Mouse (Mus musculus) intestine, embryonic 14.5 days (tissue): ENCODE measurements at regions not wholly inside any gene's neighbourhood (a gene's known extent, or its start where the extent isn't known, plus 50 kb on each side); places are given as distances from the start of the nearest gene placed in this dataset.

ENCODE experiments used
- ATAC-seq: fragments of 200-750 bp; cut with Nextera tagmentation; replicated peaks from 2 replicates; pipeline ENCODE4 v1.8.0; 2017; ENCODE audit warnings: low read depth, moderate number of reproducible peaks, moderate TSS enrichment, moderate library complexity; ENCODE audit not compliant: low FRiP score, low TSS enrichment
- DNase-seq: peaks from one replicate; pipeline ENCODE4 v3.0.0-alpha.2; 2018; ENCODE audit warnings: low spot score
- H3K27ac ChIP-seq: fragments of 300-500 bp; sonication (generic); 2 replicates; pipeline ENCODE4 v1.5.1; 2014; ENCODE audit warnings: low read depth, mild to moderate bottlenecking, control low read depth
- H3K27me3 ChIP-seq: fragments of 300-500 bp; sonication (generic); replicated peaks from 2 replicates; pipeline ENCODE4 v1.6.1; 2014; ENCODE audit warnings: low read length, control low read depth; ENCODE audit not compliant: control insufficient read depth, insufficient read depth
- H3K36me3 ChIP-seq: fragments of 300-500 bp; sonication (generic); 2 replicates; pipeline ENCODE4 v1.6.1; 2014; ENCODE audit warnings: low read length, control low read depth; ENCODE audit not compliant: control insufficient read depth, insufficient read depth
- H3K4me1 ChIP-seq: fragments of 300-500 bp; sonication (generic); replicated peaks from 2 replicates; pipeline ENCODE4 v1.6.1; 2014; ENCODE audit warnings: low read length, control low read depth, mixed read lengths; ENCODE audit not compliant: control insufficient read depth, insufficient read depth
- H3K4me2 ChIP-seq: fragments of 300-500 bp; sonication (generic); 2 replicates; pipeline ENCODE4 v1.6.1; 2014; ENCODE audit warnings: low read length
- H3K4me3 ChIP-seq: fragments of 300-500 bp; sonication (generic); 2 replicates; pipeline ENCODE4 v1.5.1; 2014; ENCODE audit warnings: low read depth, low read length, control low read depth, mixed read lengths
- H3K9ac ChIP-seq: fragments of 300-500 bp; sonication (generic); 2 replicates; pipeline ENCODE4 v1.6.1; 2014; ENCODE audit warnings: mild to moderate bottlenecking, low read length
- H3K9me3 ChIP-seq: fragments of 300-500 bp; sonication (generic); 2 replicates; pipeline ENCODE4 v1.6.1; 2016; ENCODE audit warnings: low read length, control low read depth; ENCODE audit not compliant: control insufficient read depth
- WGBS: fragments of 180-500 bp; shearing (Covaris S2); extraction: QIAGEN DNeasy Blood & Tissue Kit; methylation state at CpG from one replicate; pipeline ENCODE4 v1.1.7; 2014; 5-methylcytosine and 5-hydroxymethylcytosine counted together

DNA sequence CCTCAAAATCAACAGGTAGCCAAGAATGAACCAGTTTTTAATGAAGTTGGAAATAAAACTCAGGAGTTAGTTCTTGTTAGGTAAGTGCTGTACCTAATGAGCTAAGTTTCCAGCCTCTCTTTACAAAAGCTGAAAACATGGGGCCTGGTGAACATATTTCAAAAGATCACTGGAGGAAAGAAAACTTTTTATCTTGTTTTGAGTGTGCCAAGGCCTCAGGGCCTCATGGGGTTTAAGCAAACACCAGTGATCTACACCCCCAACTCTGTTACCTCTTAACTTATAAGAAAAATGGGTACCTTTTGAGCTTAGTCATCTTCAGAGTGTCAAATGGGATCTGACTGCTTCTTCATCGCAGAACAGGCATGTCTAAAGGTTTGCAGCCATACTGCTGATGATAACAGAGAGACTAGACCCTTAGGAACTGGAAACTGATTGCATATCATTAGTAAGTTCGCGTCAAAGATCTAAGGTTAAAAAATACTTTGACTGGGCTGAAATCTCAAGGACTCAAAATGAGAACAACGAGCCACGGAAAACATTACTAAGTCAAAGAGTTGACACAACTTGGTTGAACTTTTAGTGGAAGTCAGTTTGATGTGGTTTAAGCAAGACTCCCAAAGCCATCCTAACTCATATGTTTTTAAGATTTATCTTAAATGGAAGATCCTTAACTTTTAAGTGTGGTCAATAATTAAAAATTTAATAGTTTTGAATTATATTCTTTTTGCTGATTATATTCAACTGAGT lies 54.7 kb upstream of the Zfand6 start:
- no peak overlapping the region for H3K9ac ChIP-seq
- 88% methylated on average over 5 of the region's 5 CpGs for WGBS
- no peak overlapping the region for H3K27ac ChIP-seq
- H3K36me3 ChIP-seq: no peaks in the 10 kb centered on the region
- no peak overlapping the region for H3K4me3 ChIP-seq
- no peak for ATAC-seq
- H3K9me3 ChIP-seq: no peaks in the 10 kb centered on the region
- H3K4me2 ChIP-seq: no peak overlapping the region
- no peak for DNase-seq
- no peaks in the 10 kb centered on the region for H3K27me3 ChIP-seq
- peaks cover 5% of the 10 kb centered on the region; the same call in 1 of the 2 replicates for H3K4me1 ChIP-seq

DNA sequence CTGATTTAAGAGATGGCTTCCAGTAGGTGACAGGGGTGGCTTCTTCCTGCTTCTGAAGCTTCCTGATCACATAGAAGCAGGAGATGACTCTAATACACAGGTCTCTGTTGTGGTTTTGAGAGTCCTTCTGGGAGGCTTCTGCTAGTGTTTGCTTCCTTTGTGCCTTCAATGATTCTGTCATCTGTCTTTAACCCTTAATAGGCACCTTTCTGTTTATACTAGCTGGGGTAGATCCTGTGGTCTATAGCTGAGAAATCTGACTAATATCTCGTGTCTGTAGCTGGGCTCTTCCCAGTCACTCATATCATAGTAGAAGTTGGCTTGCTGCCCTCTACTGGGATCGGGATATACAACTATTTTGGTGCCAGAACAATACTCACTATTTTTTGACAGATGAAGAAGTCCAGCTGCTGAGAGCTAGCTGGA lies 50.2 kb upstream of the Zfand6 start:
- no peaks in the 10 kb centered on the region for H3K4me1 ChIP-seq
- no peak overlapping the region for H3K4me2 ChIP-seq
- peak; percentile 56 for DNase-seq
- 0 out of 2 replicates have a peak, but pooled peaks have one; percentile 32 for ATAC-seq
- no peak overlapping the region for H3K27ac ChIP-seq
- H3K9ac ChIP-seq: no peak overlapping the region
- no peaks in the 10 kb centered on the region for H3K9me3 ChIP-seq
- H3K27me3 ChIP-seq: no peaks in the 10 kb centered on the region
- H3K36me3 ChIP-seq: no peaks in the 10 kb centered on the region
- no peak overlapping the region for H3K4me3 ChIP-seq
- WGBS: 9% methylated on average over 2 of the region's 2 CpGs
